Comparison of ENCODE assay signal across 8 mouse cellular contexts in genomic region chr7:117383147-117383940, GRCm38 (mm10). TPM values are rescaled to one million over a fixed set of nuclear protein-coding genes. Genes with fewer than 3 reads are reported as not detected.
DNase-seq lines count a peak whose midpoint lies in the region; ATAC-seq and TF ChIP-seq lines count a peak whose summit lies in the region.

No protein-coding gene starts in this region.

- peak overlapping the region; percentile 71 to 99 for H3K4me3 ChIP-seq in MEL (ENCODE audit: control insufficient read depth in 1 of 2, insufficient read depth in 1 of 2, low read depth in 2 of 2, low read length in 2 of 2)
- peak overlapping the region; percentile 89 for H3K4me3 ChIP-seq in forebrain, embryonic 13.5 days
- H3K4me3 ChIP-seq in hindbrain, embryonic 10.5 days: no peak overlapping the region

- peak overlapping the region; percentile 73 for H3K9ac ChIP-seq in MEL (ENCODE audit: control insufficient read depth, low read depth, low read length, poor library complexity, severe bottlenecking)
- H3K9ac ChIP-seq in forebrain, embryonic 13.5 days: peak overlapping the region; percentile 37

- H3K79me2 ChIP-seq in MEL (ENCODE audit: control insufficient read depth, insufficient read depth, low read length, poor library complexity): peaks cover 49% of the 10 kb centered on the region

- peak overlapping the region; percentile 76 for H3K27ac ChIP-seq in MEL (ENCODE audit: control insufficient read depth, low read depth, low read length)
- H3K27ac ChIP-seq in forebrain, embryonic 13.5 days: no peak overlapping the region
- H3K27ac ChIP-seq in hindbrain, embryonic 10.5 days: no peak overlapping the region

- peaks cover 18 to 39% of the 10 kb centered on the region in 2 experiments for H3K4me1 ChIP-seq in MEL (ENCODE audit: control insufficient read depth in 1 of 2, insufficient read depth in 2 of 2, low read length in 2 of 2)
- H3K4me1 ChIP-seq in forebrain, embryonic 13.5 days: peaks cover 48% of the 10 kb centered on the region
- H3K4me1 ChIP-seq in hindbrain, embryonic 10.5 days (replicated peaks): peaks cover 43% of the 10 kb centered on the region

- no peaks in the 10 kb centered on the region for H3K27me3 ChIP-seq in MEL (ENCODE audit: control insufficient read depth in 1 of 2, insufficient read depth in 2 of 2, low read length in 2 of 2)
- no peaks in the 10 kb centered on the region; the same call in 1 of the 2 replicates for H3K27me3 ChIP-seq in forebrain, embryonic 13.5 days
- H3K27me3 ChIP-seq in hindbrain, embryonic 10.5 days (ENCODE audit: insufficient read depth, poor library complexity, severe bottlenecking): peaks cover 14% of the 10 kb centered on the region

- no peaks in the 10 kb centered on the region for H3K9me3 ChIP-seq in MEL (replicated peaks; ENCODE audit: insufficient read depth, low read length)
- H3K9me3 ChIP-seq in forebrain, embryonic 13.5 days (replicated peaks): no peaks in the 10 kb centered on the region
- H3K9me3 ChIP-seq in hindbrain, embryonic 10.5 days: no peaks in the 10 kb centered on the region

- intact Hi-C loops in left cerebral cortex, postnatal 10 days (cut with DNase I): loop anchor here (5.0 to 10.0 kb wide), 4 partner anchors 111 to 719 kb away; no protein-coding TSS in a partner anchor

- WGBS in forebrain, embryonic 13.5 days: 48% methylated on average over 7 of the region's 7 CpGs
- 71% methylated on average over 7 of the region's 7 CpGs for WGBS in hindbrain, embryonic 10.5 days

- peak; percentile 81 to 82 for TF ChIP-seq EP300 in MEL (IDR thresholded peaks at IDR 0.05; ENCODE audit: low read depth in 1 of 2, low read length in 2 of 2)

- TF ChIP-seq CTCF in MEL (IDR thresholded peaks at IDR 0.05 in 2 of 3, conservative IDR thresholded peaks at IDR 0.05 in 1 of 3; ENCODE audit: control insufficient read depth in 1 of 3, insufficient read depth in 1 of 3, low read depth in 2 of 3, low read length in 3 of 3, poor library complexity in 1 of 3, severe bottlenecking in 1 of 3): peak in 2 of 3 experiments; percentile 24 to 38; a peak in 3 of 6 replicates

- H3K36me3 ChIP-seq in MEL (ENCODE audit: control insufficient read depth in 1 of 2, insufficient read depth in 2 of 2, low read length in 2 of 2): peaks cover 0 to 34% of the 10 kb centered on the region in 2 experiments; a peak in 3 of 4 replicates
- H3K36me3 ChIP-seq in forebrain, embryonic 13.5 days (ENCODE audit: poor library complexity, severe bottlenecking): no peaks in the 10 kb centered on the region
- H3K36me3 ChIP-seq in hindbrain, embryonic 10.5 days: no peaks in the 10 kb centered on the region

- DNase-seq in adrenal gland, postnatal 10 days: peak; percentile 49
- DNase-seq in adrenal gland, postnatal 4 days (ENCODE audit: low spot score in 2 of 2): no peak
- peak; percentile 90 for DNase-seq in MEL (ENCODE audit: low read depth, low spot score)
- DNase-seq in hindbrain, embryonic 10.5 days (ENCODE audit: low spot score): peak; percentile 39
- DNase-seq in left cerebral cortex, postnatal 10 days (ENCODE audit: extremely low spot score in 1 of 2, low spot score in 2 of 2): peak; percentile 62 to 67
- DNase-seq in mesoderm, embryonic 11.5 days (ENCODE audit: low read depth, low spot score): peak; percentile 41
- DNase-seq in testis, postnatal 10 days (ENCODE audit: low spot score): peak; percentile 67

- TF ChIP-seq POLR2A in MEL (IDR thresholded peaks at IDR 0.05; ENCODE audit: control insufficient read depth in 1 of 2, insufficient read depth in 1 of 2, low read depth in 1 of 2, low read length in 2 of 2, poor library complexity in 1 of 2): peak in 1 of 2 experiments; percentile 53; a peak in 2 of 4 replicates

- 0 out of 2 replicates have a peak, but pooled peaks have one; percentile 22 for ATAC-seq in forebrain, embryonic 13.5 days

- TF ChIP-seq RAD21 in MEL (IDR thresholded peaks at IDR 0.05; ENCODE audit: low read depth, low read length): peak; percentile 23; the same call in 1 of the 2 replicates

- peak overlapping the region; percentile 86 for H3K4me2 ChIP-seq in forebrain, embryonic 13.5 days

TF ChIP-seq in MEL, 35 proteins besides CTCF, POLR2A, EP300 and RAD21:
- TF ChIP-seq MEF2A (IDR thresholded peaks at IDR 0.05; ENCODE audit: extremely low read depth, insufficient replicate concordance, low read depth, low read length, poor library complexity, severe bottlenecking) (0 out of 2 replicates have a peak, but pooled peaks have one; percentile 23), MAZ (IDR thresholded peaks at IDR 0.05; ENCODE audit: low read depth, low read length) (peak; percentile 87; the same call in 1 of the 2 replicates), KAT2A (conservative IDR thresholded peaks at IDR 0.05; ENCODE audit: low read depth, low read length) (no peak), ZNF384 (IDR thresholded peaks at IDR 0.05; ENCODE audit: low read depth, low read length) (peak; percentile 81), USF2 (IDR thresholded peaks at IDR 0.05; ENCODE audit: borderline replicate concordance in 1 of 2, insufficient read depth in 1 of 2, low read depth in 1 of 2, low read length in 2 of 2) (no peak), MAFK (IDR thresholded peaks at IDR 0.05; ENCODE audit: borderline replicate concordance, low read depth, low read length) (no peak), GATA1 (IDR thresholded peaks at IDR 0.05; ENCODE audit: low read depth, low read length) (peak; percentile 54; the same call in 1 of the 2 replicates), CHD1 (IDR thresholded peaks at IDR 0.05; ENCODE audit: low read depth, low read length) (peak; percentile 88; the same call in 1 of the 2 replicates), NRF1 (IDR thresholded peaks at IDR 0.05; ENCODE audit: insufficient read depth, low read depth, low read length, poor library complexity, severe bottlenecking) (no peak), E2F4 (IDR thresholded peaks at IDR 0.05; ENCODE audit: borderline replicate concordance, low read depth, low read length) (no peak), USF1 (IDR thresholded peaks at IDR 0.05; ENCODE audit: low read depth, low read length) (no peak), ZC3H11A (IDR thresholded peaks at IDR 0.05; ENCODE audit: low read depth, low read length) (no peak), SIN3A (IDR thresholded peaks at IDR 0.05; ENCODE audit: low read length) (peak; percentile 90), TBP (IDR thresholded peaks at IDR 0.05; ENCODE audit: low read depth, low read length) (peak; percentile 87), JUND (IDR thresholded peaks at IDR 0.05; ENCODE audit: low read depth, low read length) (no peak), GABPA (IDR thresholded peaks at IDR 0.05; ENCODE audit: low read depth, low read length) (no peak), POLR2AphosphoS5 (IDR thresholded peaks at IDR 0.05; ENCODE audit: borderline replicate concordance, low read depth, low read length) (no peak), MYB (IDR thresholded peaks at IDR 0.05; ENCODE audit: low read depth, low read length) (no peak; the same call in 1 of the 2 replicates), MYC (IDR thresholded peaks at IDR 0.05; ENCODE audit: low read depth, low read length) (peak; percentile 91), POLR2AphosphoS2 (IDR thresholded peaks at IDR 0.05; ENCODE audit: low read length) (0 out of 2 replicates have a peak, but pooled peaks have one; percentile 35), MXI1 (IDR thresholded peaks at IDR 0.05; ENCODE audit: low read depth, low read length) (peak; percentile 93), SMC3 (IDR thresholded peaks at IDR 0.05; ENCODE audit: low read depth, low read length) (0 out of 2 replicates have a peak, but pooled peaks have one; percentile 13), BHLHE40 (IDR thresholded peaks at IDR 0.05; ENCODE audit: borderline replicate concordance, low read depth, low read length) (0 out of 2 replicates have a peak, but pooled peaks have one; percentile 44), TAL1 (IDR thresholded peaks at IDR 0.05; ENCODE audit: low read length) (no peak), HCFC1 (IDR thresholded peaks at IDR 0.05; ENCODE audit: low read depth, low read length) (0 out of 2 replicates have a peak, but pooled peaks have one; percentile 27), ZMIZ1 (IDR thresholded peaks at IDR 0.05; ENCODE audit: low read depth, low read length) (peak; percentile 82; the same call in 1 of the 2 replicates), NELFE (IDR thresholded peaks at IDR 0.05; ENCODE audit: low read depth, low read length) (peak; percentile 47; the same call in 1 of the 2 replicates), UBTF (IDR thresholded peaks at IDR 0.05; ENCODE audit: borderline replicate concordance, insufficient read depth, low read depth, low read length) (no peak), TCF12 (IDR thresholded peaks at IDR 0.05; ENCODE audit: low read depth, low read length) (peak; percentile 56), CHD2 (IDR thresholded peaks at IDR 0.05; ENCODE audit: low read length) (peak; percentile 31; the same call in 1 of the 2 replicates), RCOR1 (IDR thresholded peaks at IDR 0.05; ENCODE audit: low read depth, low read length) (peak; percentile 50; the same call in 1 of the 2 replicates), ZKSCAN1 (IDR thresholded peaks at IDR 0.05; ENCODE audit: low read depth, low read length) (no peak), ELF1 (IDR thresholded peaks at IDR 0.05; ENCODE audit: low read depth, low read length) (peak; percentile 40; the same call in 1 of the 2 replicates), MAX (IDR thresholded peaks at IDR 0.05; ENCODE audit: low read length) (peak; percentile 79), ETS1 (IDR thresholded peaks at IDR 0.05; ENCODE audit: low read depth, low read length) (peak; percentile 87)

RNA-seq across cellular contexts. Expression of gene Xylt1, which starts 2.6 kb away (rescaled TPM):
- total RNA-seq in adrenal gland, postnatal 10 days (2021): 1 to 10 TPM; 4.8 to 6.5 TPM
- 10 to 100 TPM in 1 of 2 experiments, 1 to 10 TPM in 1; 9.3 to 12.4 TPM for total RNA-seq in adrenal gland, postnatal 4 days (2021)
- 9.0 and 9.4 TPM in 2 replicates for total RNA-seq in MEL (2012; rRNA removed)
- polyA plus RNA-seq in MEL (2012; ENCODE audit: insufficient read depth in 1 of 2, insufficient read length in 2 of 2, low read depth in 1 of 2, low replicate concordance in 2 of 2, missing spikeins in 1 of 2): 10 to 100 TPM in 1 of 2 experiments, not detected in 1; 13.3 TPM
- 2.4 and 2.5 TPM in 2 replicates for polyA plus RNA-seq in forebrain, embryonic 13.5 days (2015; fragmentation: Nextera tagmentation; extraction: Ambion mirVana)
- polyA plus RNA-seq in hindbrain, embryonic 10.5 days (2016; fragmentation: Nextera tagmentation; extraction: Ambion mirVana): 0.92 and 1.4 TPM in 2 replicates
- 10 to 100 TPM; 53.3 to 55.2 TPM for total RNA-seq in left cerebral cortex, postnatal 10 days (2021)

Comparison
In these comparisons a context has a peak if more than half of its experiments do, and no peak if none do; other contexts are left out.
1. DNase-seq: peak in adrenal gland, postnatal 10 days (single experiment), MEL (single experiment), hindbrain, embryonic 10.5 days (single experiment), left cerebral cortex, postnatal 10 days (2 of 2), mesoderm, embryonic 11.5 days (single experiment) and testis, postnatal 10 days (single experiment); none in adrenal gland, postnatal 4 days (0 of 2).